Mouse (Mus musculus) stomach, embryonic 15.5 days (tissue): ENCODE results near the gene Defb23. TPM values are rescaled to one million over a fixed set of nuclear protein-coding genes. Genes with fewer than 3 reads are reported as not detected.
"Not testable (repeated sequence)": the region's sequence is repeated elsewhere in the genome, so short reads cannot be mapped to it uniquely, and the experiment has no call there.

Source experiments
- ATAC-seq: fragments of 200-750 bp; cut with Nextera tagmentation; 2 replicates; pipeline ENCODE4 v1.8.0; 2017; ENCODE audit warnings: low read depth, moderate number of reproducible peaks, moderate TSS enrichment; ENCODE audit not compliant: insufficient read depth, low FRiP score
- H3K27ac ChIP-seq: fragments of 300-500 bp; sonication (generic); 2 replicates; pipeline ENCODE4 v1.5.1; 2015; ENCODE audit warnings: mild to moderate bottlenecking, inconsistent platforms
- H3K27me3 ChIP-seq: fragments of 300-500 bp; sonication (generic); replicated peaks from 2 replicates; pipeline ENCODE4 v1.6.1; 2015; ENCODE audit warnings: inconsistent platforms
- H3K36me3 ChIP-seq: fragments of 300-500 bp; sonication (generic); 2 replicates; pipeline ENCODE4 v1.6.1; 2015; ENCODE audit warnings: inconsistent platforms
- H3K4me1 ChIP-seq: fragments of 300-500 bp; sonication (generic); 2 replicates; pipeline ENCODE4 v1.6.1; 2015; ENCODE audit warnings: inconsistent platforms
- H3K4me2 ChIP-seq: fragments of 300-500 bp; sonication (generic); 2 replicates; pipeline ENCODE4 v1.6.1; 2015; ENCODE audit warnings: mild to moderate bottlenecking, inconsistent platforms
- H3K4me3 ChIP-seq: fragments of 300-500 bp; sonication (generic); replicated peaks from 2 replicates; pipeline ENCODE4 v1.5.1; 2015; ENCODE audit warnings: inconsistent platforms
- H3K9ac ChIP-seq: fragments of 300-500 bp; sonication (generic); 2 replicates; pipeline ENCODE4 v1.6.1; 2015; ENCODE audit warnings: inconsistent platforms
- H3K9me3 ChIP-seq: fragments of 300-500 bp; sonication (generic); 2 replicates; pipeline ENCODE4 v1.6.1; 2016; ENCODE audit warnings: inconsistent platforms
- WGBS: fragments of 180-500 bp; shearing (Covaris S2); methylation state at CpG from one replicate; pipeline ENCODE4 v1.1.7; 2015; 5-methylcytosine and 5-hydroxymethylcytosine counted together
- polyA plus RNA-seq: library from polyadenylated mRNA; unstranded; fragments of >200 nt; fragmentation: Nextera tagmentation; extraction: Ambion mirVana; gene quantifications from 2 replicates; pipeline ENCODE4 v1.2.1, GENCODE M21; 2015

The Defb23 gene
- polyA plus RNA-seq, 1 experiment from 2014 or later, result not detected

- H3K27ac ChIP-seq, result no peak overlapping the region
- no peak for ATAC-seq
- 68% methylated on average over 7 of the region's 7 CpGs for WGBS
Observed at GRCm38 (mm10) chr2:152436405-152436901, 28.0 kb downstream of the Defb23 start.

DNA sequence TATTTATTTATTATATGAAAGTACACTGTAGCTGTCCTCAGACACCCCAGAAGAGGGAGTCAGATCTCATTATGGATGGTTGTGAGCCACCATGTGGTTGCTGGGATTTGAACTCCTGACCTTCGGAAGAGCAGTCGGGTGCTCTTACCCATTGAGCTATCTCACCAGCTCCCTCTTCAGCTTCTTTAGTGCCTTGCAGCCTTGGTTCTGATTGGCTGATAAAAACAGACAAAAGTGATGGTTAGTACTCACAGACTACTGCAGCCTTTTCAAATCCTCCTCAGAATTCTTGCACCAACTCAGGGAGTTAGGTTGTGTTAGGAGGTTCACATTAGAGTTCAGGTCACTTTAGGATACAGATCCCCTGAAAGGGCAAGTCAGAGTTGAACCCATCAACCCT is 35.9 kb downstream of the Defb23 start:
- H3K36me3 ChIP-seq, H3K27me3 ChIP-seq, H3K9ac ChIP-seq, H3K27ac ChIP-seq, ATAC-seq, H3K9me3 ChIP-seq, H3K4me3 ChIP-seq, H3K4me1 ChIP-seq, H3K4me2 ChIP-seq: not testable (repeated sequence)
- WGBS, result 81% methylated on average over 2 of the region's 2 CpGs

More at GRCm38 (mm10) chr2:152436405-152436901, 28.0 kb downstream of the Defb23 start:
- Histone ChIP-seq H3K9ac (no peak overlapping the region), H3K4me3 (no peak overlapping the region), H3K4me1 (peaks cover 7% of the 10 kb centered on the region; the same call in 1 of the 2 replicates), H3K9me3 (no peaks in the 10 kb centered on the region), H3K4me2 (no peak overlapping the region), H3K36me3 (no peaks in the 10 kb centered on the region), H3K27me3 (no peaks in the 10 kb centered on the region)

DNA sequence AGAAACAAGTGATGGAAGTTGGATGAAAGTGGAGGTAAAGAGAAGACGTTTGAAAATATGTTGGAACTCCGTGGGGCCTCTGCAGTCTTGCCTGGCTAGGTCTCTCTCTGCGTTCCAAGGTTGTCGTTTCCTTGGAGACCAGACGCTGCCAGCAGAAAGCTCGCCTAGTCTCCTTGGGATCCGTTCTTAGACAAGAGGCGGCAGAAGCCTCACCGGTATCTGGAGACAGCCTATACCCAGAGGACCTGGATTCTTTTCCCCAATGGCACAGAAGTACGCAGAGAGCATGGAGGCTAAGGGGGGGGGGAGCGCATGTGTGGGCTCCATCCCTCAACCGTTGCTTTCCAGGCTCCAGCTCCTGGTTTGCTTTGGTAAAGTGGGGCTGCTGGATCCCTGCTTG is 36.9 kb downstream of the Defb23 start:
- no peak overlapping the region for H3K4me3 ChIP-seq
- no peak overlapping the region for H3K9ac ChIP-seq
- H3K9me3 ChIP-seq, result no peaks in the 10 kb centered on the region
- no peak overlapping the region for H3K27ac ChIP-seq
- H3K4me1 ChIP-seq, result peaks cover 5% of the 10 kb centered on the region
- no peak for ATAC-seq
- no peaks in the 10 kb centered on the region for H3K36me3 ChIP-seq
- no peaks in the 10 kb centered on the region for H3K27me3 ChIP-seq
- peak overlapping the region; percentile 38 for H3K4me2 ChIP-seq
- 9% methylated on average over 12 of the region's 12 CpGs for WGBS

DNA sequence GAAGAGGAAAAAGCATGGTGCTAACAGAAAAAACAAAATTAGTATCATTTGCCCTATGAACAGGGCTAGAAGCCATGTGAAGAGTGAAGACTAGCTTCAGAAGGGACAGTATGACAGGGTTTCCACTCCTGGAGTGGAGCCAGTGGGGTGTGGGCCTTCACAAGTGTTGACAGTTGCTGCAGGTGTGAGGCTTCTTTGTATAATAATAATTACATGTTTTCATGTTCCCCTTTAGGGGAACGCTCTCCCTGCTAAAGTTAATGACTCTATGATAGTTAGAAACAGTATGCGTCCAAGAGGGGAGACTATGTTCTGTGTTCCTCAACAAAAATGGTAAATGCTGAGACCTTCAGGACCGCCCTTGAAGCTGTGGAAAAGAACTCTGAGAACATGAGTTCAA is 48.6 kb downstream of the Defb23 start:
- no peaks in the 10 kb centered on the region for H3K27me3 ChIP-seq
- ATAC-seq, result no peak

GRCm38 (mm10) chr2:152415287-152415686 is 49.1 kb downstream of the Defb23 start, which contains the start of gene 6820408C15Rik:
TSS of gene 6820408C15Rik (plus strand) at chr2:152415587.
- 24% methylated on average over 4 of the region's 4 CpGs for WGBS
- peak within 1 kb of the TSS; percentile 74 for H3K4me2 ChIP-seq
- H3K4me3 ChIP-seq, result peak within 1 kb of the TSS; percentile 72
- peak within 1 kb of the TSS; percentile 83 for H3K9ac ChIP-seq
- no peaks in the 10 kb centered on the region for H3K36me3 ChIP-seq
- ATAC-seq, result no peak
- no peaks in the 10 kb centered on the region for H3K9me3 ChIP-seq
- no peaks in the 10 kb centered on the region for H3K27me3 ChIP-seq
- H3K4me1 ChIP-seq, result peaks cover 17% of the 10 kb centered on the region
- H3K27ac ChIP-seq, result peak within 1 kb of the TSS; percentile 96

More for the DNA sequence above, 48.6 kb downstream of the Defb23 start:
- peak overlapping the region; percentile 74 for H3K4me2 ChIP-seq
- H3K9me3 ChIP-seq, result no peaks in the 10 kb centered on the region
- WGBS, result 95% methylated on average over 3 of the region's 3 CpGs
- no peak overlapping the region for H3K9ac ChIP-seq
- no peaks in the 10 kb centered on the region for H3K36me3 ChIP-seq
- H3K4me1 ChIP-seq, result peaks cover 12% of the 10 kb centered on the region
- H3K27ac ChIP-seq, result peak overlapping the region; percentile 96
- peak overlapping the region; percentile 72; the same call in 1 of the 2 replicates for H3K4me3 ChIP-seq

GRCm38 (mm10) chr2:152414591-152415165 is 49.7 kb downstream of the Defb23 start, which contains the start of gene Zcchc3:
TSS of gene Zcchc3 (minus strand) at chr2:152415027.
- Histone ChIP-seq H3K9me3 (no peaks in the 10 kb centered on the region), H3K27me3 (no peaks in the 10 kb centered on the region), H3K27ac (peak within 1 kb of the TSS; percentile 96), H3K4me1 (peaks cover 22% of the 10 kb centered on the region), H3K36me3 (no peaks in the 10 kb centered on the region), H3K4me2 (peak within 1 kb of the TSS; percentile 74), H3K4me3 (peak within 1 kb of the TSS; percentile 72), H3K9ac (peak within 1 kb of the TSS; percentile 83)
- WGBS, result under 1% methylated on average over 63 of the region's 65 CpGs
- peak; percentile 87 for ATAC-seq

GRCm38 (mm10) chr2:152413765-152414584 is 50.4 kb downstream of the Defb23 start:
- no peak for ATAC-seq
- H3K9ac ChIP-seq, result peak overlapping the region; percentile 83
- no peaks in the 10 kb centered on the region for H3K9me3 ChIP-seq
- H3K4me1 ChIP-seq, result peaks cover 22% of the 10 kb centered on the region
- H3K36me3 ChIP-seq, result no peaks in the 10 kb centered on the region
- peak overlapping the region; percentile 96 for H3K27ac ChIP-seq
- under 1% methylated on average over 85 of the region's 86 CpGs for WGBS
- peak overlapping the region; percentile 72 for H3K4me3 ChIP-seq
- no peaks in the 10 kb centered on the region for H3K27me3 ChIP-seq
- peak overlapping the region; percentile 74 for H3K4me2 ChIP-seq

- H3K4me1 ChIP-seq, result peaks cover 22% of the 10 kb centered on the region
- ATAC-seq, result no peak
- H3K4me2 ChIP-seq, result peak overlapping the region; percentile 74
- H3K36me3 ChIP-seq, result no peaks in the 10 kb centered on the region
- peak overlapping the region; percentile 72 for H3K4me3 ChIP-seq
- 2% methylated on average over 21 of the region's 21 CpGs for WGBS
- no peaks in the 10 kb centered on the region for H3K27me3 ChIP-seq
- H3K9me3 ChIP-seq, result no peaks in the 10 kb centered on the region
- H3K9ac ChIP-seq, result peak overlapping the region; percentile 83
- H3K27ac ChIP-seq, result peak overlapping the region; percentile 96
Observed at GRCm38 (mm10) chr2:152413158-152413764, 51.2 kb downstream of the Defb23 start.

GRCm38 (mm10) chr2:152412526-152413157 is 51.8 kb downstream of the Defb23 start:
- Histone ChIP-seq H3K4me2 (peak overlapping the region; percentile 74), H3K4me3 (peak overlapping the region; percentile 72), H3K27ac (peak overlapping the region; percentile 94), H3K4me1 (peaks cover 22% of the 10 kb centered on the region), H3K36me3 (no peaks in the 10 kb centered on the region), H3K27me3 (no peaks in the 10 kb centered on the region), H3K9ac (peak overlapping the region; percentile 83; the same call in 1 of the 2 replicates), H3K9me3 (no peaks in the 10 kb centered on the region)
- WGBS, result 6% methylated on average over 15 of the region's 15 CpGs
- no peak for ATAC-seq

DNA sequence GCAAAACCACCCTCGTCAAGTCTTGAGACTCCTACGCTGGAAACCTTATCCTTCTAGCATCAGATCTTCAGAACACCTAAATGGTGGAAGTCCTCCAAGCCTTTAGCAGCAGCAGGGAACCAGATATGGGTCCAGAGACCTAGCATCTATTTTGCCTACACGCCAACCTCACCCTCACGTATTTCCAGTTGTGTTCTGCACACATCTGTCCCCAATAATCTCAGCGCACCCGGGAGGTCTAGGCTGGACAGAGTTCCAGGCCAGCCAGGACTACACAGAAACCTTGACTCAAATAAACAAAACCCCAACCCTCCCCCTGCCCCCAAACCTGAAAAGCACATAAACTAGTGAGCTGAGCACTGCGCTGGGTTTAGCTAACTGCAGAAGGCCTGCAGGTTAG is 52.9 kb downstream of the Defb23 start:
- no peaks in the 10 kb centered on the region for H3K27me3 ChIP-seq
- 13% methylated on average over 7 of the region's 7 CpGs for WGBS
- no peaks in the 10 kb centered on the region for H3K9me3 ChIP-seq
- peak overlapping the region; percentile 22; the same call in 1 of the 2 replicates for H3K9ac ChIP-seq
- peak overlapping the region; percentile 72 for H3K4me3 ChIP-seq
- ATAC-seq, result no peak
- no peaks in the 10 kb centered on the region for H3K36me3 ChIP-seq
- peak overlapping the region; percentile 74 for H3K4me2 ChIP-seq
- H3K4me1 ChIP-seq, result peaks cover 25% of the 10 kb centered on the region
- peak overlapping the region; percentile 94 for H3K27ac ChIP-seq

DNA sequence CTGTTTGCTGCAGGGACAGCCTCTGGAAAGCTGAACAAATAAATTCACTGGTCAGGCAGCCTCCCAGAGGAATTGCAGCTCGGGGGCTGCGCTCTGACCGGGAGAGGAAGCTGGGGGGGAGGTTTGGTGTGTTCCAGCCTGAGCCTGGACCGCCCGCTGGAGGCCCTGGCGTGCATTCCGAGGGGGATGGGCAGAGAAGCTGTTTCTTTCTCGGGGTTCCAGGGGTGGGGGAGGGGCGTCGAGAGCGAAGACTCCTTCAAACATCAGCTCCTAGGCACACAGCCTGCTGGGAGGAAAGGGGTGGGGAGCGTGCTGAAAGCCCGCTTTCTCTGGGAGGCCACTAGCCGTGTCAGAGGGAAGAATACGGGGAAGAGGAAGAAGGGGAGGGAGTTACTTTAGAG is 53.4 kb downstream of the Defb23 start:
- Histone ChIP-seq H3K36me3 (no peaks in the 10 kb centered on the region), H3K4me2 (peak overlapping the region; percentile 74), H3K27me3 (no peaks in the 10 kb centered on the region), H3K27ac (peak overlapping the region; percentile 94), H3K9ac (no peak overlapping the region), H3K4me3 (peak overlapping the region; percentile 72), H3K9me3 (no peaks in the 10 kb centered on the region), H3K4me1 (peaks cover 29% of the 10 kb centered on the region)
- 1% methylated on average over 15 of the region's 15 CpGs for WGBS
- ATAC-seq, result peak; percentile 65
